Mouse (Mus musculus) layer of hippocampus, postnatal 10 days (tissue): ENCODE results near the gene Gm10720. TPM values are rescaled to one million over a fixed set of nuclear protein-coding genes. Genes with fewer than 3 reads are reported as not detected.
"Not testable (repeated sequence)": the region's sequence is repeated elsewhere in the genome, so short reads cannot be mapped to it uniquely, and the experiment has no call there.

Source experiments
- DNase-seq, 2 experiments: peaks; one replicate each; pipeline ENCODE4 v3.0.0; 2021; ENCODE audit warnings: low spot score in 2 of 2
- microRNA-seq, 2 experiments: library from miRNA; unstranded; fragments of <30 nt; microRNA quantifications; one replicate each; pipeline ENCODE4 v1.2.0; 2021
- total RNA-seq, 2 experiments: library from RNA; stranded (reverse); gene quantifications; 2 replicates each; pipeline ENCODE4 v1.2.3; 2021

Gene Gm10720
- total RNA-seq, 2 experiments from 2014 or later = not detected

GRCm38 (mm10) chr9:3024912-3025467, 9.5 kb downstream of the Gm10720 start, which contains the start of gene Gm10717:
Gm10717 (plus strand) TSS chr9:3025417.
- peak; percentile 19 to 56 for DNase-seq

GRCm38 (mm10) chr9:3025653-3026052, 10.2 kb downstream of the Gm10720 start:
- DNase-seq = peak; percentile 76 to 80

- not testable (repeated sequence) for DNase-seq
Observed at GRCm38 (mm10) chr9:3026136-3026535, 10.7 kb downstream of the Gm10720 start.

- not testable (repeated sequence) for DNase-seq
Observed at GRCm38 (mm10) chr9:3026741-3027140, 11.3 kb downstream of the Gm10720 start.

- not testable (repeated sequence) for DNase-seq
Observed at GRCm38 (mm10) chr9:3027200-3027599, 11.7 kb downstream of the Gm10720 start.

GRCm38 (mm10) chr9:3029276-3030000, 14.0 kb downstream of the Gm10720 start:
- DNase-seq = peak; percentile 10 to 38

GRCm38 (mm10) chr9:3030677-3031318, 15.3 kb downstream of the Gm10720 start:
- DNase-seq = not testable (repeated sequence)

- not testable (repeated sequence) for DNase-seq
Observed at GRCm38 (mm10) chr9:3034299-3034698, 18.8 kb downstream of the Gm10720 start, which contains the start of gene Gm17535. Gm17535 (plus strand) TSS chr9:3034599.

GRCm38 (mm10) chr9:3036577-3036976, 21.1 kb downstream of the Gm10720 start, which contains the start of gene Gm10715:
Gm10715 (plus strand) TSS chr9:3036877.
- not testable (repeated sequence) for DNase-seq

GRCm38 (mm10) chr9:3038161-3038560, 22.7 kb downstream of the Gm10720 start:
- DNase-seq = not testable (repeated sequence)

Small RNA genes lying within 50 kb of the gene (microRNA-seq; reads per million reads assigned to microRNA genes)
- 0 reads per million in 2 experiments for gene Mir101c

Other genes with a start within 250 kb of the Gm10720 start
- not detected for gene Gm10722, start 14.7 kb upstream of the Gm10720 start, total RNA-seq
- gene Gm11168, start 12.3 kb upstream of the Gm10720 start, total RNA-seq = not detected
- gene Gm10721, start 2.5 kb upstream of the Gm10720 start, total RNA-seq = 1 to 10 TPM in 1 of 2 experiments, not detected in 1; 1.3 TPM
- under 1 TPM; 0.62 to 0.76 TPM for gene Gm10719, start 1.8 kb downstream of the Gm10720 start, total RNA-seq
- gene Gm10718, start 7.9 kb downstream of the Gm10720 start, total RNA-seq = 1 to 10 TPM in 1 of 2 experiments, under 1 TPM in 1; 0.91 to 1.1 TPM
- gene Gm10717, start 9.8 kb downstream of the Gm10720 start, total RNA-seq = not detected
- gene Gm17535, start 18.9 kb downstream of the Gm10720 start, total RNA-seq = not detected
- not detected for gene Gm10715, start 21.2 kb downstream of the Gm10720 start, total RNA-seq